Mouse (Mus musculus) cortical plate, adult 2 months (tissue): ENCODE data around the gene Trpc4ap.
"Not testable (repeated sequence)": the region's sequence is repeated elsewhere in the genome, so short reads cannot be mapped to it uniquely, and the experiment has no call there.

Experiments
- CTCF ChIP-seq: fragments of 200-500 bp; IDR thresholded peaks from 2 replicates; pipeline ENCODE4 v1.5.1; 2011; ENCODE audit warnings: mild to moderate bottlenecking, control low read depth, low read length; ENCODE audit not compliant: insufficient read depth; ENCODE audit errors: extremely low read depth
- POLR2A ChIP-seq: fragments of 200-500 bp; IDR thresholded peaks from 2 replicates; pipeline ENCODE4 v1.6.1; 2011; ENCODE audit warnings: mild to moderate bottlenecking, low read length, control low read depth; ENCODE audit not compliant: insufficient read depth; ENCODE audit errors: extremely low read depth

DNA sequence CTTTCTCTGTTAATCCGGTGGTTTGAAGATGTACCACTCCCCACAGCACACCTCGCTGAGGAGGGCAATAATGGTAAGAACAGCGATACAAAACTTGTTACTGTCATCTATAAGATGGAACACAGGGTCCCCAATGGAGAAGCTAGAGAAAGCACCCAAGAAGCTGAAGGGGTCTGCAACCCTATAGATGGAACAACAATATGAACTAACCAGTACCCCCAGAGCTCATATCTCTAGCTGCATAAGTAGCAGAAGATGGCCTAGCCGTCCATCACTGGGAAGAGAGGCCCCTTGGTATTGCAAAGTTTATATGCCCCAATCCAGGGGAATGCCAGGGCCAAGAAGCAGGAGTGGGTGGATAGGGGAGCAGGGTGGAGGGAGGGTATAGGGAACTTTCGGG is 43.6 kb upstream of the Trpc4ap start, which contains the start of gene Gm17581:
- TF ChIP-seq CTCF, POLR2A: not testable (repeated sequence)
